Mouse (Mus musculus) stomach, postnatal 0 days (tissue): ENCODE data around the gene Gm6509. TPM values are rescaled to one million over a fixed set of nuclear protein-coding genes. Genes with fewer than 3 reads are reported as not detected.
"Not testable (repeated sequence)": the region's sequence is repeated elsewhere in the genome, so short reads cannot be mapped to it uniquely, and the experiment has no call there.

Source experiments
- ATAC-seq: fragments of 200-750 bp; cut with Nextera tagmentation; 2 replicates; pipeline ENCODE4 v1.8.0; 2017; ENCODE audit not compliant: low FRiP score, low TSS enrichment
- DNase-seq: peaks from one replicate; pipeline ENCODE4 v3.0.0-alpha.2; 2016; ENCODE audit warnings: low spot score
- H3K27ac ChIP-seq: fragments of 300-500 bp; sonication (generic); replicated peaks from 2 replicates; pipeline ENCODE4 v1.5.1; 2014; ENCODE audit warnings: mild to moderate bottlenecking, control low read depth
- H3K27me3 ChIP-seq: fragments of 300-500 bp; sonication (generic); 2 replicates; pipeline ENCODE4 v1.6.1; 2014; ENCODE audit warnings: low read length; ENCODE audit not compliant: control insufficient read depth, insufficient read depth
- H3K36me3 ChIP-seq: fragments of 300-500 bp; sonication (generic); 2 replicates; pipeline ENCODE4 v1.6.1; 2014; ENCODE audit warnings: low read length, mixed read lengths; ENCODE audit not compliant: control insufficient read depth, insufficient read depth
- H3K4me1 ChIP-seq: fragments of 300-500 bp; sonication (generic); replicated peaks from 2 replicates; pipeline ENCODE4 v1.6.1; 2014; ENCODE audit warnings: antibody characterized with exemption; ENCODE audit not compliant: control insufficient read depth, insufficient read depth
- H3K4me2 ChIP-seq: fragments of 300-500 bp; sonication (generic); replicated peaks from 2 replicates; pipeline ENCODE4 v1.6.1; 2014; ENCODE audit warnings: low read depth, mild to moderate bottlenecking, control low read depth, moderate library complexity
- H3K4me3 ChIP-seq: fragments of 300-500 bp; sonication (generic); 2 replicates; pipeline ENCODE4 v1.5.1; 2014; ENCODE audit warnings: low read depth, low read length, control low read depth
- H3K9ac ChIP-seq: fragments of 300-500 bp; sonication (generic); 2 replicates; pipeline ENCODE4 v1.6.1; 2014; ENCODE audit warnings: mild to moderate bottlenecking, low read length, control low read depth, mixed read lengths
- H3K9me3 ChIP-seq: fragments of 300-500 bp; sonication (generic); 2 replicates; pipeline ENCODE4 v1.6.1; 2016; ENCODE audit warnings: low read length; ENCODE audit not compliant: control insufficient read depth
- WGBS: fragments of 180-500 bp; shearing (Covaris S2); extraction: QIAGEN DNeasy Blood & Tissue Kit; methylation state at CpG from one replicate; pipeline ENCODE4 v1.1.7; 2014; 5-methylcytosine and 5-hydroxymethylcytosine counted together
- polyA plus RNA-seq: library from polyadenylated mRNA; unstranded; fragments of >200 nt; fragmentation: Nextera tagmentation; extraction: Ambion mirVana; gene quantifications from 2 replicates; pipeline ENCODE4 v1.2.1, GENCODE M21; 2015

Gm6509 gene
- not detected in 2 replicates for polyA plus RNA-seq

- not testable (repeated sequence) for H3K4me3 ChIP-seq, H3K9ac ChIP-seq, H3K27me3 ChIP-seq, H3K27ac ChIP-seq, ATAC-seq, H3K36me3 ChIP-seq, H3K4me1 ChIP-seq, DNase-seq, H3K4me2 ChIP-seq, H3K9me3 ChIP-seq
- WGBS: 100% methylated on average over 1 of the region's 2 CpGs
Observed at GRCm38 (mm10) chr5:94623679-94624078, at the start of gene Gm6509. Gene Gm6509, plus strand, starts transcription at chr5:94623979.

- H3K9ac ChIP-seq, H3K27me3 ChIP-seq, DNase-seq, H3K4me2 ChIP-seq, H3K4me3 ChIP-seq, H3K36me3 ChIP-seq, H3K4me1 ChIP-seq, H3K27ac ChIP-seq, ATAC-seq, H3K9me3 ChIP-seq: not testable (repeated sequence)
- WGBS: no CpG with 5 or more reads among the region's 1 CpGs
Observed at GRCm38 (mm10) chr5:94616242-94616641, 7.5 kb upstream of the Gm6509 start, which contains the start of gene Gm3147. Gene Gm3147, minus strand, starts transcription at chr5:94616342.

- not testable (repeated sequence) for H3K36me3 ChIP-seq, ATAC-seq, H3K4me2 ChIP-seq, H3K9ac ChIP-seq, H3K27me3 ChIP-seq, DNase-seq, H3K9me3 ChIP-seq, H3K27ac ChIP-seq, H3K4me1 ChIP-seq, H3K4me3 ChIP-seq
- WGBS: no CpG with 5 or more reads among the region's 2 CpGs
Observed at GRCm38 (mm10) chr5:94648082-94648481, 24.3 kb downstream of the Gm6509 start, which contains the start of gene Gm6205. Gene Gm6205, plus strand, starts transcription at chr5:94648382.

Other genes with a start within 250 kb of the Gm6509 start
- gene Gm7682, start 178.2 kb upstream of the Gm6509 start, polyA plus RNA-seq: not detected in 2 replicates
- 0.27 TPM in 1 of 2 replicates, not detected in the other for gene Gm3139, start 97.7 kb upstream of the Gm6509 start, polyA plus RNA-seq
- gene Gm3147, start 7.6 kb upstream of the Gm6509 start, polyA plus RNA-seq: not detected in 2 replicates
- gene Gm6205, start 24.4 kb downstream of the Gm6509 start, polyA plus RNA-seq: not detected in 2 replicates
- gene Gm3183, start 241.5 kb downstream of the Gm6509 start, polyA plus RNA-seq: 0.27 TPM in 1 of 2 replicates, not detected in the other